ENCODE assay signal across 32 mouse cellular contexts in genomic region chrX:137127542-137127941, GRCm38 (mm10). TPM values are rescaled to one million over a fixed set of nuclear protein-coding genes. Genes with fewer than 3 reads are reported as not detected.
DNase-seq lines count a peak whose midpoint lies in the region; ATAC-seq lines count a peak whose summit lies in the region.
"Had no signal": no experiment of that assay in that cellular context is flagged by ENCODE, and none has a peak within 500 bp of the region (broad histone marks: within the 10 kb centered on the region; RNA-seq: fewer than 3 reads in every experiment).

No protein-coding gene starts in this region.

- H3K4me2 ChIP-seq in heart, embryonic 16.5 days (ENCODE audit: low read depth, low read length), result peak overlapping the region; percentile 30; the same call in 1 of the 2 replicates
- H3K4me2 ChIP-seq in midbrain, embryonic 13.5 days (replicated peaks), result no peak overlapping the region
- H3K4me2 ChIP-seq: forebrain, embryonic 13.5 days; hindbrain, embryonic 14.5 days; limb, embryonic 15.5 days; lung, embryonic 14.5 days had no signal

- ATAC-seq in heart, embryonic 16.5 days (replicated peaks; ENCODE audit: extremely low read depth, insufficient read depth, low FRiP score), result no peak
- no peak for ATAC-seq in midbrain, embryonic 13.5 days
- ATAC-seq: forebrain, embryonic 13.5 days had no signal

- H3K4me1 ChIP-seq in heart, embryonic 10.5 days, result no peaks in the 10 kb centered on the region
- H3K4me1 ChIP-seq in heart, embryonic 16.5 days (ENCODE audit: control insufficient read depth, insufficient read depth, low read length), result no peaks in the 10 kb centered on the region
- no peaks in the 10 kb centered on the region for H3K4me1 ChIP-seq in midbrain, embryonic 10.5 days
- no peaks in the 10 kb centered on the region for H3K4me1 ChIP-seq in midbrain, embryonic 13.5 days (replicated peaks)
- no peaks in the 10 kb centered on the region for H3K4me1 ChIP-seq in embryonic facial prominence, embryonic 10.5 days
- H3K4me1 ChIP-seq: forebrain, embryonic 13.5 days; limb, embryonic 15.5 days had no signal

- no peak overlapping the region for H3K27ac ChIP-seq in heart, embryonic 10.5 days
- no peak overlapping the region for H3K27ac ChIP-seq in heart, embryonic 16.5 days (ENCODE audit: low read length)
- no peak overlapping the region for H3K27ac ChIP-seq in midbrain, embryonic 10.5 days (replicated peaks)
- no peak overlapping the region for H3K27ac ChIP-seq in midbrain, embryonic 13.5 days
- H3K27ac ChIP-seq in embryonic facial prominence, embryonic 10.5 days (replicated peaks), result no peak overlapping the region
- H3K27ac ChIP-seq: forebrain, embryonic 13.5 days; hindbrain, embryonic 14.5 days; kidney, postnatal 0 days; limb, embryonic 15.5 days; liver, embryonic 14.5 days had no signal

- H3K9ac ChIP-seq in heart, embryonic 16.5 days (ENCODE audit: low read length), result no peak overlapping the region
- H3K9ac ChIP-seq in midbrain, embryonic 13.5 days (replicated peaks), result no peak overlapping the region
- H3K9ac ChIP-seq: forebrain, embryonic 13.5 days; hindbrain, embryonic 14.5 days; limb, embryonic 15.5 days; liver, embryonic 14.5 days; lung, embryonic 14.5 days had no signal

- 14% methylated on average over 17 of the region's 17 CpGs for WGBS in heart, embryonic 10.5 days
- 14% methylated on average over 17 of the region's 17 CpGs for WGBS in heart, embryonic 16.5 days
- WGBS in midbrain, embryonic 10.5 days, result 10% methylated on average over 17 of the region's 17 CpGs
- 17% methylated on average over 17 of the region's 17 CpGs for WGBS in midbrain, embryonic 13.5 days
- 19% methylated on average over 17 of the region's 17 CpGs for WGBS in embryonic facial prominence, embryonic 10.5 days

- peaks cover 55% of the 10 kb centered on the region for H3K27me3 ChIP-seq in heart, embryonic 10.5 days (ENCODE audit: insufficient read depth, poor library complexity, severe bottlenecking)
- H3K27me3 ChIP-seq in heart, embryonic 16.5 days (ENCODE audit: control insufficient read depth, insufficient read depth, low read length), result peaks cover 37% of the 10 kb centered on the region
- H3K27me3 ChIP-seq in midbrain, embryonic 10.5 days (ENCODE audit: low read depth, poor library complexity, severe bottlenecking), result peaks cover 80% of the 10 kb centered on the region
- peaks cover 67% of the 10 kb centered on the region for H3K27me3 ChIP-seq in midbrain, embryonic 13.5 days
- peaks cover 80% of the 10 kb centered on the region for H3K27me3 ChIP-seq in embryonic facial prominence, embryonic 10.5 days (replicated peaks; ENCODE audit: low read depth, poor library complexity, severe bottlenecking)

- no peaks in the 10 kb centered on the region for H3K36me3 ChIP-seq in heart, embryonic 10.5 days
- no peaks in the 10 kb centered on the region for H3K36me3 ChIP-seq in heart, embryonic 16.5 days (ENCODE audit: control insufficient read depth, insufficient read depth)
- no peaks in the 10 kb centered on the region for H3K36me3 ChIP-seq in midbrain, embryonic 10.5 days
- H3K36me3 ChIP-seq in midbrain, embryonic 13.5 days, result no peaks in the 10 kb centered on the region
- H3K36me3 ChIP-seq in embryonic facial prominence, embryonic 10.5 days (replicated peaks), result no peaks in the 10 kb centered on the region
- H3K36me3 ChIP-seq: limb, embryonic 15.5 days had no signal

- no peaks in the 10 kb centered on the region for H3K9me3 ChIP-seq in heart, embryonic 10.5 days
- no peaks in the 10 kb centered on the region for H3K9me3 ChIP-seq in heart, embryonic 16.5 days (replicated peaks; ENCODE audit: control insufficient read depth, low read length)
- no peaks in the 10 kb centered on the region for H3K9me3 ChIP-seq in midbrain, embryonic 10.5 days (replicated peaks)
- H3K9me3 ChIP-seq in midbrain, embryonic 13.5 days, result no peaks in the 10 kb centered on the region
- H3K9me3 ChIP-seq in embryonic facial prominence, embryonic 10.5 days, result no peaks in the 10 kb centered on the region
- H3K9me3 ChIP-seq: forebrain, embryonic 13.5 days; limb, embryonic 15.5 days had no signal

- intact Hi-C loops in heart, postnatal 36 days (cut with DNase I), result no loop called here

- DNase-seq in heart, embryonic 10.5 days (ENCODE audit: low spot score), result no peak
- no peak for DNase-seq in heart, adult 11 months
- no peak for DNase-seq in heart, postnatal 36 days
- peak; percentile 48 for DNase-seq in midbrain, embryonic 10.5 days (ENCODE audit: low spot score)
- peak; percentile 40 for DNase-seq in embryonic facial prominence, embryonic 10.5 days (ENCODE audit: low spot score)
- DNase-seq: adrenal gland, postnatal 25 days; cerebellum, adult 8-10 months; cerebellum, postnatal 36 days; kidney, adult 2 months; layer of hippocampus, adult 9-11 months; lung, embryonic 14.5 days; right cerebral cortex, postnatal 25 days; spleen, adult 18-20 months; thymus, postnatal 25 days had no signal

- peak overlapping the region; percentile 29 for H3K4me3 ChIP-seq in heart, embryonic 10.5 days
- no peak overlapping the region for H3K4me3 ChIP-seq in heart, embryonic 16.5 days (ENCODE audit: low read length)
- no peak overlapping the region for H3K4me3 ChIP-seq in midbrain, embryonic 10.5 days
- H3K4me3 ChIP-seq in midbrain, embryonic 13.5 days (replicated peaks), result no peak overlapping the region
- H3K4me3 ChIP-seq in embryonic facial prominence, embryonic 10.5 days, result no peak overlapping the region
- H3K4me3 ChIP-seq: forebrain, embryonic 13.5 days; limb, embryonic 15.5 days had no signal

RNA-seq across cellular contexts. Expression of gene Esx1, which starts 5.7 kb away (rescaled TPM):
- polyA plus RNA-seq in heart, embryonic 10.5 days (2016; fragmentation: Nextera tagmentation; extraction: Ambion mirVana), result 0.25 TPM in 1 of 2 replicates, not detected in the other
- not detected in 2 replicates for polyA plus RNA-seq in heart, embryonic 16.5 days (2015; fragmentation: Nextera tagmentation; extraction: Ambion mirVana)
- not detected for total RNA-seq in heart, postnatal 36 days (2021)
- polyA plus RNA-seq in midbrain, embryonic 10.5 days (2016; fragmentation: Nextera tagmentation; extraction: Ambion mirVana), result not detected in 2 replicates
- polyA plus RNA-seq in midbrain, embryonic 13.5 days (2015; fragmentation: Nextera tagmentation; extraction: Ambion mirVana), result not detected in 2 replicates
- not detected in 2 replicates for polyA plus RNA-seq in embryonic facial prominence, embryonic 10.5 days (2016; fragmentation: Nextera tagmentation; extraction: Ambion mirVana)
- total RNA-seq: adrenal gland, postnatal 25 days; gastrocnemius, adult 8-10 months; left cerebral cortex, adult 18-20 months; left cerebral cortex, postnatal 25 days; megakaryocyte-erythroid progenitor cell, adult 5-6 weeks had no signal
- polyA plus RNA-seq: brain, embryonic 14.5 days; embryonic facial prominence, embryonic 11.5 days; forebrain, embryonic 13.5 days; frontal cortex, adult 2 months; gonadal fat pad, adult 2 months; hindbrain, embryonic 14.5 days; intestine, embryonic 14.5 days; kidney, adult 2 months; kidney, postnatal 0 days; large intestine, adult 2 months; limb, embryonic 15.5 days; liver, embryonic 14.5 days; lung, embryonic 14.5 days; neural tube, embryonic 11.5 days had no signal

Comparison
In these comparisons a context has a peak if more than half of its experiments do, and no peak if none do; other contexts are left out.
1. DNase-seq: peak in midbrain, embryonic 10.5 days (single experiment) and embryonic facial prominence, embryonic 10.5 days (single experiment); none in heart, embryonic 10.5 days (single experiment), heart, adult 11 months (single experiment) and heart, postnatal 36 days (0 of 2).